Mouse (Mus musculus) stomach, embryonic 16.5 days (tissue): Measurements from ENCODE around the gene Plcb3. TPM values are rescaled to one million over a fixed set of nuclear protein-coding genes. Genes with fewer than 3 reads are reported as not detected.
"Not testable (repeated sequence)": the region's sequence is repeated elsewhere in the genome, so short reads cannot be mapped to it uniquely, and the experiment has no call there.

ENCODE experiments used
- ATAC-seq: fragments of 200-750 bp; cut with Nextera tagmentation; 2 replicates; pipeline ENCODE4 v1.8.0; 2017; ENCODE audit warnings: moderate number of reproducible peaks, moderate TSS enrichment; ENCODE audit not compliant: insufficient read depth, low FRiP score
- H3K27ac ChIP-seq: fragments of 300-500 bp; sonication (generic); 2 replicates; pipeline ENCODE4 v1.5.1; 2014; ENCODE audit warnings: low read length
- H3K27me3 ChIP-seq: fragments of 300-500 bp; sonication (generic); 2 replicates; pipeline ENCODE4 v1.6.1; 2014; ENCODE audit warnings: low read length, control low read depth, mixed read lengths; ENCODE audit not compliant: control insufficient read depth, insufficient read depth
- H3K36me3 ChIP-seq: fragments of 300-500 bp; sonication (generic); 2 replicates; pipeline ENCODE4 v1.6.1; 2014; ENCODE audit warnings: low read length; ENCODE audit not compliant: control insufficient read depth, insufficient read depth
- H3K4me1 ChIP-seq: fragments of 300-500 bp; sonication (generic); 2 replicates; pipeline ENCODE4 v1.6.1; 2014; ENCODE audit warnings: low read length, control low read depth, mixed read lengths; ENCODE audit not compliant: control insufficient read depth, insufficient read depth
- H3K4me2 ChIP-seq: fragments of 300-500 bp; sonication (generic); 2 replicates; pipeline ENCODE4 v1.6.1; 2014; ENCODE audit warnings: low read depth, low read length, mixed read lengths
- H3K4me3 ChIP-seq: fragments of 300-500 bp; sonication (generic); replicated peaks from 2 replicates; pipeline ENCODE4 v1.5.1; 2014; ENCODE audit warnings: mild to moderate bottlenecking, low read length
- H3K9ac ChIP-seq: fragments of 300-500 bp; sonication (generic); 2 replicates; pipeline ENCODE4 v1.6.1; 2014; ENCODE audit warnings: low read length
- H3K9me3 ChIP-seq: fragments of 300-500 bp; sonication (generic); replicated peaks from 2 replicates; pipeline ENCODE4 v1.6.1; 2016; ENCODE audit warnings: low read length, control low read depth; ENCODE audit not compliant: control insufficient read depth
- WGBS: fragments of 180-500 bp; shearing (Covaris S2); extraction: QIAGEN DNeasy Blood & Tissue Kit; methylation state at CpG from one replicate; pipeline ENCODE4 v1.1.7; 2014; 5-methylcytosine and 5-hydroxymethylcytosine counted together
- polyA plus RNA-seq: library from polyadenylated mRNA; unstranded; fragments of >200 nt; fragmentation: Nextera tagmentation; extraction: Ambion mirVana; gene quantifications from 2 replicates; pipeline ENCODE4 v1.2.1, GENCODE M21; 2015

The Plcb3 gene
- polyA plus RNA-seq, 1 experiment from 2014 or later = 65.4 TPM

GRCm38 (mm10) chr19:6911101-6912074 is 64.9 kb downstream of the Plcb3 start:
- Histone ChIP-seq H3K4me2 (peak overlapping the region; percentile 83), H3K4me1 (peaks cover 24% of the 10 kb centered on the region), H3K4me3 (peak overlapping the region; percentile 72), H3K36me3 (no peaks in the 10 kb centered on the region; the same call in 1 of the 2 replicates), H3K9me3 (no peaks in the 10 kb centered on the region), H3K27me3 (no peaks in the 10 kb centered on the region), H3K27ac (peak overlapping the region; percentile 23; the same call in 1 of the 2 replicates), H3K9ac (peak overlapping the region; percentile 57)
- 84% methylated on average over 19 of the region's 19 CpGs for WGBS
- no peak for ATAC-seq

GRCm38 (mm10) chr19:6910306-6910705 is 66.0 kb downstream of the Plcb3 start:
- peak; percentile 30 for ATAC-seq
- H3K9me3 ChIP-seq, H3K27me3 ChIP-seq, H3K36me3 ChIP-seq: not testable (repeated sequence)
- Histone ChIP-seq H3K4me1 (peaks cover 24% of the 10 kb centered on the region), H3K4me2 (peak overlapping the region; percentile 83), H3K4me3 (peak overlapping the region; percentile 72), H3K27ac (peak overlapping the region; percentile 100), H3K9ac (peak overlapping the region; percentile 87)
- under 1% methylated on average over 28 of the region's 30 CpGs for WGBS

- peaks cover 3% of the 10 kb centered on the region; the same call in 1 of the 2 replicates for H3K36me3 ChIP-seq
- peak within 1 kb of the TSS; percentile 100 for H3K27ac ChIP-seq
- H3K9ac ChIP-seq = peak within 1 kb of the TSS; percentile 87
- WGBS = under 1% methylated on average over 65 of the region's 65 CpGs
- H3K4me2 ChIP-seq = peak within 1 kb of the TSS; percentile 83
- no peaks in the 10 kb centered on the region for H3K9me3 ChIP-seq
- no peaks in the 10 kb centered on the region for H3K27me3 ChIP-seq
- peak; percentile 94 for ATAC-seq
- peak within 1 kb of the TSS; percentile 72 for H3K4me3 ChIP-seq
- peaks cover 24% of the 10 kb centered on the region for H3K4me1 ChIP-seq
Measured at GRCm38 (mm10) chr19:6909507-6910289, 66.6 kb downstream of the Plcb3 start, which contains the start of the genes Trmt112 and Prdx5. Trmt112 (plus strand) TSS chr19:6909698. Prdx5 (minus strand) TSS chr19:6910106.

- no peak for ATAC-seq
- H3K4me2 ChIP-seq = peak overlapping the region; percentile 83
- peak overlapping the region; percentile 72 for H3K4me3 ChIP-seq
- peak overlapping the region; percentile 87 for H3K9ac ChIP-seq
- H3K27ac ChIP-seq = peak overlapping the region; percentile 100
- no peaks in the 10 kb centered on the region for H3K9me3 ChIP-seq
- H3K27me3 ChIP-seq = no peaks in the 10 kb centered on the region
- peaks cover 3% of the 10 kb centered on the region; the same call in 1 of the 2 replicates for H3K36me3 ChIP-seq
- WGBS = 7% methylated on average over 11 of the region's 11 CpGs
- H3K4me1 ChIP-seq = peaks cover 24% of the 10 kb centered on the region
Measured at GRCm38 (mm10) chr19:6909021-6909420, 67.2 kb downstream of the Plcb3 start.

GRCm38 (mm10) chr19:6907811-6908540 is 68.3 kb downstream of the Plcb3 start:
- ATAC-seq = no peak
- H3K9ac ChIP-seq = peak overlapping the region; percentile 87
- peak overlapping the region; percentile 83 for H3K4me2 ChIP-seq
- H3K27me3 ChIP-seq = no peaks in the 10 kb centered on the region
- WGBS = 77% methylated on average over 7 of the region's 7 CpGs
- 0 out of 2 replicates have a peak, but pooled peaks cover 3% of the 10 kb centered on the region for H3K36me3 ChIP-seq
- no peak overlapping the region for H3K27ac ChIP-seq
- peak overlapping the region; percentile 72 for H3K4me3 ChIP-seq
- no peaks in the 10 kb centered on the region for H3K9me3 ChIP-seq
- peaks cover 24% of the 10 kb centered on the region for H3K4me1 ChIP-seq

- Histone ChIP-seq H3K4me1 (peaks cover 24% of the 10 kb centered on the region), H3K27me3 (no peaks in the 10 kb centered on the region), H3K27ac (no peak overlapping the region), H3K4me2 (no peak overlapping the region; the same call in 1 of the 2 replicates), H3K4me3 (no peak overlapping the region), H3K9ac (no peak overlapping the region), H3K36me3 (0 out of 2 replicates have a peak, but pooled peaks cover 3% of the 10 kb centered on the region), H3K9me3 (no peaks in the 10 kb centered on the region)
- whole genome bisulfite sequencing = 88% methylated on average over 8 of the region's 8 CpGs
- ATAC-seq = no peak
Measured at GRCm38 (mm10) chr19:6907094-6907493, 69.2 kb downstream of the Plcb3 start.

- Histone ChIP-seq H3K27me3 (no peaks in the 10 kb centered on the region), H3K36me3 (0 out of 2 replicates have a peak, but pooled peaks cover 3% of the 10 kb centered on the region), H3K4me2 (no peak overlapping the region), H3K4me3 (no peak overlapping the region), H3K4me1 (peaks cover 21% of the 10 kb centered on the region), H3K9me3 (no peaks in the 10 kb centered on the region), H3K27ac (no peak overlapping the region), H3K9ac (no peak overlapping the region)
- no peak for ATAC-seq
- 74% methylated on average over 3 of the region's 3 CpGs for WGBS
Measured at GRCm38 (mm10) chr19:6906199-6906598, 70.1 kb downstream of the Plcb3 start.

GRCm38 (mm10) chr19:6905498-6906159 is 70.6 kb downstream of the Plcb3 start:
- Histone ChIP-seq H3K9ac (no peak overlapping the region), H3K4me1 (peaks cover 17% of the 10 kb centered on the region), H3K9me3 (no peaks in the 10 kb centered on the region), H3K27ac (no peak overlapping the region), H3K4me2 (no peak overlapping the region), H3K27me3 (no peaks in the 10 kb centered on the region), H3K36me3 (0 out of 2 replicates have a peak, but pooled peaks cover 3% of the 10 kb centered on the region), H3K4me3 (no peak overlapping the region)
- no peak for ATAC-seq
- 90% methylated on average over 11 of the region's 11 CpGs for WGBS
